Mouse (Mus musculus) brain, embryonic 14.5 days (tissue): ENCODE results near the gene Gipc2.

Experiments used
- CTCF ChIP-seq: fragments of 200-500 bp; IDR thresholded peaks from 2 replicates; pipeline ENCODE4 v1.5.1; 2012; ENCODE audit warnings: inconsistent platforms, mild to moderate bottlenecking, moderate library complexity, borderline replicate concordance; ENCODE audit not compliant: insufficient read depth, insufficient read length; ENCODE audit errors: extremely low read depth
- POLR2A ChIP-seq: fragments of 200-500 bp; IDR thresholded peaks from 2 replicates; pipeline ENCODE4 v1.6.1; 2012; ENCODE audit warnings: mild to moderate bottlenecking, inconsistent platforms, borderline replicate concordance; ENCODE audit not compliant: poor library complexity, insufficient read depth, insufficient read length, severe bottlenecking; ENCODE audit errors: extremely low read depth

DNA sequence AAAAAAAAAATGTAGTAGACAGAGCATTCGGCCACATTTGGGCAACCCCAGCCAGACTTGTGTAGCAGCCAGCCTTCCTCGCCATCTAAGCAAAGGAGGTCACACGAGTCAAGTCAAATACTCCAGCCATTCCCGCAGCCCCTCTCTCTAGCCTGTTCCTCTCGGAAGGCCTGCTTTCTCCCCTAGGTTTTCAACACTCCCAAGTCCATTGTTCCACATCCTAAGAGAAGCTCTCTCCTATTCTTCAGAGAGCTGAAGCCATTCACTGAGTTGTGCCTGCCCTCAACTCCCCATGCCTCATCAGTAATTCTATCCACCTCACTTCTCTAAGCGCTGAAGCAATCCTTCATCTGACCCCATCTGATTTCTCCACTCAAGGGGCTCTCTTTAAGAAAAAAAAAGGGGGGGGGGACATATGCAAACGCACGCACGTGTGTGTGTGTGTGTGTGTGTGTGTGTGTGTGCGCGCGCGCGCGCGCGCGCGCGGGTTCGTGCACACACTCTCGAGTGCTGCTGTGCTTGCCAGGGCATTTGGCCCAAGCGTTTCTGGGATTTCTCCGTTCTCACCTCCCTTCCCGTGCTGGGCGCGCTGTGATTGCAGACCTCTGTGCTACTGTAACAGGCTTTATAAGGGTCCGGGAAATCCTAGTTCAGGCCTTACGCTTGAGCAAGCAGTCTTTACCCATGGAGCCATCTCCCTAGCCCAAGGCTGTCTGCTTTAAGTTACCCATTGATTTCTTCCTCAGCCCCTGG lies 845 bp upstream of the Gipc2 start:
- TF ChIP-seq POLR2A (no peak), CTCF (no peak)
